Mouse (Mus musculus) bone marrow macrophage, adult 2 months (primary cell): Measurements from ENCODE around the gene Fam124b.

Experiments used
- CTCF ChIP-seq: IDR thresholded peaks from 2 replicates; pipeline ENCODE4 v1.5.1; 2012; ENCODE audit warnings: low read depth, mild to moderate bottlenecking, low read length, moderate library complexity
- POLR2A ChIP-seq: IDR thresholded peaks from 2 replicates; pipeline ENCODE4 v1.6.1; 2012; ENCODE audit warnings: mild to moderate bottlenecking, low read depth, low read length, borderline replicate concordance

DNA sequence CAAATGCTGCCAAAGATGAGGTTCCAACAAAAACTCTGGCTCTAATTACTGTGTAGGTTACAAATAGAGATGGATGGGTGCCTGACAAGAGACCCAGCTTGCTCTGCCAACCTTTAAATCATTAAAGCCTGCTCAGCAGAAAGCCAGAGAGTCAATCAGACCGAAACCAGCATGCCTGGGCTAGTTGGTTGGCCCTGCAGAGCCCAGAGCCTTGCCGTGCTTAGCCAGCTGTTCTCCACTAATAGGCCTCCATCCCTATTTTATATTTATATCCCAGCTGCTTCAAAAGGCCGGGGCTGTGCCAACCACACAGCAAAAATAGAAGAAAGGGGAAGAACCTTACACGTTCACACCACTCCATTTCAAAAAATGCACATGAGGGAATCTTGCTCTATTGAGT lies 2.9 kb upstream of the Fam124b start:
- no peak for TF ChIP-seq CTCF
- TF ChIP-seq POLR2A, result no peak
